Mouse (Mus musculus): ENCODE data around the gene Gm13290. TPM values are rescaled to one million over a fixed set of nuclear protein-coding genes. Genes with fewer than 3 reads are reported as not detected.

The Gm13290 gene
- total RNA-seq, 2 experiments from 2014 or later = not detected

Other genes with a start within 250 kb of the Gm13290 start
- gene Ifna15, start 215.6 kb upstream of the Gm13290 start, total RNA-seq (2021) = not detected
- gene Ifna14, start 202.0 kb upstream of the Gm13290 start, total RNA-seq (2021) = not detected
- not detected for gene Ifna9, start 181.4 kb upstream of the Gm13290 start, total RNA-seq (2021)
- gene Ifna12, start 170.5 kb upstream of the Gm13290 start, total RNA-seq (2021) = not detected
- gene C87499, start 139.4 kb upstream of the Gm13290 start, total RNA-seq (2021) = not detected
- gene Ifna13, start 129.4 kb upstream of the Gm13290 start, total RNA-seq (2021) = not detected
- not detected for gene Ifna16, start 96.9 kb upstream of the Gm13290 start, total RNA-seq (2021)
- not detected for gene Ifna2, start 89.9 kb upstream of the Gm13290 start, total RNA-seq (2021)
- not detected for gene Ifnab, start 82.5 kb upstream of the Gm13290 start, total RNA-seq (2021)
- gene Gm26566, start 52.0 kb upstream of the Gm13290 start, total RNA-seq (2021) = 1 to 10 TPM; 1.0 to 1.5 TPM
- gene Klhl9, start 51.4 kb upstream of the Gm13290 start, total RNA-seq (2021) = 100 to 1,000 TPM; 103 to 104 TPM
- gene Gm13271, start 19.0 kb upstream of the Gm13290 start, total RNA-seq (2021) = not detected
- gene Gm13283, start 13.7 kb upstream of the Gm13290 start, total RNA-seq (2021) = not detected
- not detected for gene Gm13289, start 3.1 kb downstream of the Gm13290 start, total RNA-seq (2021)
- not detected for gene Gm13272, start 6.0 kb downstream of the Gm13290 start, total RNA-seq (2021)
- gene Ifnz, start 8.3 kb downstream of the Gm13290 start, total RNA-seq (2021) = not detected
- not detected for gene Gm13276, start 11.9 kb downstream of the Gm13290 start, total RNA-seq (2021)
- gene Gm13277, start 14.8 kb downstream of the Gm13290 start, total RNA-seq (2021) = not detected
- not detected for gene Gm13278, start 17.7 kb downstream of the Gm13290 start, total RNA-seq (2021)
- not detected for gene Gm13275, start 20.7 kb downstream of the Gm13290 start, total RNA-seq (2021)
- gene Gm13279, start 23.6 kb downstream of the Gm13290 start, total RNA-seq (2021) = not detected
- gene Gm13285, start 25.8 kb downstream of the Gm13290 start, total RNA-seq (2021) = not detected
- not detected for gene Gm13287, start 29.4 kb downstream of the Gm13290 start, total RNA-seq (2021)
- gene Gm13288, start 31.7 kb downstream of the Gm13290 start, total RNA-seq (2021) = not detected
- not detected for gene Ifna7, start 42.4 kb downstream of the Gm13290 start, total RNA-seq (2021)
- not detected for gene Ifna11, start 46.1 kb downstream of the Gm13290 start, total RNA-seq (2021)
- not detected for gene Ifna6, start 53.6 kb downstream of the Gm13290 start, total RNA-seq (2021)
- gene Ifna5, start 61.7 kb downstream of the Gm13290 start, total RNA-seq (2021) = not detected
- not detected for gene Ifna4, start 68.0 kb downstream of the Gm13290 start, total RNA-seq (2021)
- gene Ifna1, start 76.3 kb downstream of the Gm13290 start, total RNA-seq (2021) = not detected
- not detected for gene Ifne, start 106.4 kb downstream of the Gm13290 start, total RNA-seq (2021)